Mouse (Mus musculus) myocyte (in vitro differentiated cells): ENCODE data around the gene Pmis2. TPM values are rescaled to one million over a fixed set of nuclear protein-coding genes. Genes with fewer than 3 reads are reported as not detected.

ENCODE experiments used
- H3K27me3 ChIP-seq: one replicate; pipeline ENCODE4 v1.6.1; 2011; ENCODE audit not compliant: control insufficient read depth, insufficient read depth, insufficient read length
- H3K36me3 ChIP-seq: one replicate; pipeline ENCODE4 v1.6.1; 2011; ENCODE audit not compliant: control insufficient read depth, insufficient read depth
- H3K4me2 ChIP-seq: one replicate; pipeline ENCODE4 v1.6.1; 2011; ENCODE audit warnings: low read depth, control low read depth
- H3K4me3 ChIP-seq: one replicate; pipeline ENCODE4 v1.5.1; 2011; ENCODE audit warnings: mild to moderate bottlenecking, control low read depth, moderate library complexity
- H3K79me2 ChIP-seq: one replicate; pipeline ENCODE4 v1.6.1; 2011; ENCODE audit not compliant: control insufficient read depth, insufficient read depth
- H3ac ChIP-seq: one replicate; pipeline ENCODE4 v1.6.1; 2011; ENCODE audit not compliant: control insufficient read depth, insufficient read length
- CEBPB ChIP-seq: IDR thresholded peaks from 2 replicates; pipeline ENCODE4 v1.6.1; 2011; ENCODE audit warnings: mild to moderate bottlenecking, moderate library complexity; ENCODE audit not compliant: poor library complexity, insufficient read depth, severe bottlenecking
- E2F4 ChIP-seq: IDR thresholded peaks from one replicate; pipeline ENCODE4 v1.6.1; 2011; ENCODE audit warnings: mild to moderate bottlenecking, control low read depth, moderate library complexity; ENCODE audit not compliant: insufficient read depth
- MAX ChIP-seq: IDR thresholded peaks from one replicate; pipeline ENCODE4 v1.6.1; 2011; ENCODE audit warnings: low read depth, mild to moderate bottlenecking, control low read depth
- MYOD1 ChIP-seq, 3 experiments: IDR thresholded peaks; one replicate each; pipeline ENCODE4 v1.6.1; 2011; ENCODE audit warnings: control low read depth in 2 of 3, low read depth in 2 of 3, mild to moderate bottlenecking in 2 of 3, moderate library complexity in 1 of 3; ENCODE audit not compliant: insufficient read length in 2 of 3, control insufficient read depth in 1 of 3
- MYOG ChIP-seq, 3 experiments: IDR thresholded peaks; one replicate each; pipeline ENCODE4 v1.6.1; 2011; ENCODE audit warnings: control low read depth in 2 of 3, low read depth in 2 of 3, mild to moderate bottlenecking in 2 of 3; ENCODE audit not compliant: insufficient read length in 2 of 3, control insufficient read depth in 1 of 3, insufficient read depth in 1 of 3
- POLR2A ChIP-seq: IDR thresholded peaks from one replicate; pipeline ENCODE4 v1.6.1; 2011; ENCODE audit warnings: low read depth, mild to moderate bottlenecking, control low read depth, moderate library complexity; ENCODE audit not compliant: insufficient read length
- POLR2AphosphoS2 ChIP-seq: IDR thresholded peaks from one replicate; pipeline ENCODE4 v1.6.1; 2011; ENCODE audit warnings: low read depth, control low read depth; ENCODE audit not compliant: insufficient read length
- REST ChIP-seq: IDR thresholded peaks from one replicate; pipeline ENCODE4 v1.6.1; 2011; ENCODE audit warnings: mild to moderate bottlenecking, control low read depth, moderate library complexity; ENCODE audit not compliant: insufficient read depth, insufficient read length
- SRF ChIP-seq: IDR thresholded peaks from one replicate; pipeline ENCODE4 v1.6.1; 2011; ENCODE audit warnings: low read depth; ENCODE audit not compliant: control insufficient read depth, insufficient read length
- TCF12 ChIP-seq: IDR thresholded peaks from one replicate; pipeline ENCODE4 v1.6.1; 2011; ENCODE audit warnings: mild to moderate bottlenecking, control low read depth; ENCODE audit not compliant: poor library complexity, insufficient read depth, severe bottlenecking
- TCF3 ChIP-seq: IDR thresholded peaks from one replicate; pipeline ENCODE4 v1.6.1; 2011; ENCODE audit warnings: low read depth, control low read depth; ENCODE audit not compliant: insufficient read length
- USF1 ChIP-seq: IDR thresholded peaks from one replicate; pipeline ENCODE4 v1.6.1; 2011; ENCODE audit warnings: low read depth, mild to moderate bottlenecking, control low read depth, moderate library complexity
- polyA plus RNA-seq: library from polyadenylated mRNA; unstranded; fragments of >200 nt; fragmentation: generic; extraction: Trizol; gene quantifications from one replicate; pipeline ENCODE4 v1.2.1, GENCODE M21; 2012; ENCODE audit warnings: missing spikeins

The Pmis2 gene
- not detected for polyA plus RNA-seq

DNA sequence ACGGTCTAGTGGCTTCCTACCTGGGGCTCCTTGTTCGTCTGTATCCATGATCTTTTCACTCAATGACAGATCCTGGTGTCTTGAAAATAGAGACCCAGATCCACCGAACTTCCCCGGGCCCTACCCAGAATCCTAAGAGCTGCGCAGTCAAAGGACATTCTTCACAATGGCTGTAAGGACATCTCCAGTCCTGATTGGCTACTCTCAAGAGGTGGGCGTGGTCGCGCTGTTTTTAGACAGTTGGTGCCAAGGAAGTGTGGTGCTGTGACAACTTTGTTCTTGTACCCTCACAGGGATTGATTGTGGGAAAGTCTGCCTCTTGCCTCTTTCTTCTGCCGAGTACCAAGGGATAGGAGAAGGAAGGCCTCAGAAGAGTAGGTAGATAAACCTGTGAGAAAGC, at the start of gene Pmis2:
Gene Pmis2 (minus strand): TSS at position 126 of the 400 bp plus-strand sequence.
- no peaks in the 10 kb centered on the region for H3K79me2 ChIP-seq
- H3K4me3 ChIP-seq = no peak within 1 kb of the TSS
- TF ChIP-seq REST (no peak), USF1 (no peak), POLR2AphosphoS2 (no peak), CEBPB (no peak), MAX (no peak), SRF (no peak), POLR2A (no peak), TCF3 (no peak), E2F4 (no peak), MYOG (IDR thresholded peaks at IDR 0.05; ENCODE audit: control insufficient read depth in 1 of 3, insufficient read depth in 1 of 3, insufficient read length in 2 of 3, low read depth in 2 of 3) (no peak), MYOD1 (IDR thresholded peaks at IDR 0.05; ENCODE audit: control insufficient read depth in 1 of 3, insufficient read length in 2 of 3, low read depth in 2 of 3) (no peak), TCF12 (no peak)
- peaks cover 20% of the 10 kb centered on the region for H3K27me3 ChIP-seq
- H3K36me3 ChIP-seq = no peaks in the 10 kb centered on the region
- H3ac ChIP-seq = no peak within 1 kb of the TSS
- no peak within 1 kb of the TSS for H3K4me2 ChIP-seq

DNA sequence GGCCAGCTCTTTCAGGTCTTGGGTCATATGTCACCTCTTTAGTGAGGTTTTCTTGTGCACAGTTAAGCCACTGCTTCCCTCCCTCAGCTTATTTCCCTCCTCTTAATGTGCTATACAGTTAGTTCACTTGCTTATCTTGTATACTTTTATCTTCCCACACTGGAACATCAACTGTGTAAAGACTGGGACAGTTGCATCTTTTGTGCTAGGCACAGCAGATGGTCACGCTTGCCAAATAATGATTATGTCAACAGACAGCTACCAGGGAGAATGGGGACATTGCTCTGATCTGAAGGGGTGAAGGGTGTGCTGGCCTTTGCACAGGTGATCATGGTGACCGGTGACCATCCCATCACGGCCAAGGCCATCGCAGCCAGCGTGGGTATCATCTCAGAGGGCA, 48.3 kb upstream of the Pmis2 start:
- Histone ChIP-seq H3K4me2 (no peak overlapping the region), H3ac (no peak overlapping the region), H3K79me2 (no peaks in the 10 kb centered on the region), H3K4me3 (no peak overlapping the region), H3K36me3 (no peaks in the 10 kb centered on the region), H3K27me3 (peaks cover 61% of the 10 kb centered on the region)
- TF ChIP-seq SRF (no peak), MYOG (IDR thresholded peaks at IDR 0.05; ENCODE audit: control insufficient read depth in 1 of 3, insufficient read depth in 1 of 3, insufficient read length in 2 of 3, low read depth in 2 of 3) (no peak), MYOD1 (IDR thresholded peaks at IDR 0.05; ENCODE audit: control insufficient read depth in 1 of 3, insufficient read length in 2 of 3, low read depth in 2 of 3) (no peak), CEBPB (no peak), REST (no peak), POLR2A (no peak), USF1 (no peak), POLR2AphosphoS2 (no peak), MAX (no peak), TCF3 (no peak), TCF12 (no peak), E2F4 (no peak)

DNA sequence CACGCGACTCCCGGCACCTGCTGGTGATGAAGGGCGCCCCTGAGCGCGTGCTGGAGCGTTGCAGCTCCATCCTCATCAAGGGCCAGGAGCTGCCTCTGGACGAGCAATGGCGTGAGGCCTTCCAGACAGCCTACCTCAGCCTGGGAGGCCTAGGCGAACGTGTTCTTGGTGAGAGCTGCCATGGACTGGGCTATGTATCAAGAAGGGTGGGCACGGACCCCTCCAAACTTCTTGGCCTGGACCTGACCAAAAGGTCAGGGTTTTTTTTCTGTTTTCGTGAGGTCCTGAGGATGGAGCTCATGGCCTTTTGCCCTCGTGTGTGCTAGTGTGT, 46.3 kb upstream of the Pmis2 start:
- Histone ChIP-seq H3K36me3 (no peaks in the 10 kb centered on the region), H3K27me3 (peaks cover 73% of the 10 kb centered on the region), H3K79me2 (no peaks in the 10 kb centered on the region), H3K4me3 (no peak overlapping the region), H3ac (no peak overlapping the region), H3K4me2 (no peak overlapping the region)
- TF ChIP-seq REST (no peak), MAX (no peak), POLR2A (no peak), CEBPB (no peak), TCF12 (no peak), SRF (no peak), E2F4 (no peak), TCF3 (no peak), MYOG (IDR thresholded peaks at IDR 0.05; ENCODE audit: control insufficient read depth in 1 of 3, insufficient read depth in 1 of 3, insufficient read length in 2 of 3, low read depth in 2 of 3) (no peak), USF1 (no peak), POLR2AphosphoS2 (no peak), MYOD1 (IDR thresholded peaks at IDR 0.05; ENCODE audit: control insufficient read depth in 1 of 3, insufficient read length in 2 of 3, low read depth in 2 of 3) (no peak)

DNA sequence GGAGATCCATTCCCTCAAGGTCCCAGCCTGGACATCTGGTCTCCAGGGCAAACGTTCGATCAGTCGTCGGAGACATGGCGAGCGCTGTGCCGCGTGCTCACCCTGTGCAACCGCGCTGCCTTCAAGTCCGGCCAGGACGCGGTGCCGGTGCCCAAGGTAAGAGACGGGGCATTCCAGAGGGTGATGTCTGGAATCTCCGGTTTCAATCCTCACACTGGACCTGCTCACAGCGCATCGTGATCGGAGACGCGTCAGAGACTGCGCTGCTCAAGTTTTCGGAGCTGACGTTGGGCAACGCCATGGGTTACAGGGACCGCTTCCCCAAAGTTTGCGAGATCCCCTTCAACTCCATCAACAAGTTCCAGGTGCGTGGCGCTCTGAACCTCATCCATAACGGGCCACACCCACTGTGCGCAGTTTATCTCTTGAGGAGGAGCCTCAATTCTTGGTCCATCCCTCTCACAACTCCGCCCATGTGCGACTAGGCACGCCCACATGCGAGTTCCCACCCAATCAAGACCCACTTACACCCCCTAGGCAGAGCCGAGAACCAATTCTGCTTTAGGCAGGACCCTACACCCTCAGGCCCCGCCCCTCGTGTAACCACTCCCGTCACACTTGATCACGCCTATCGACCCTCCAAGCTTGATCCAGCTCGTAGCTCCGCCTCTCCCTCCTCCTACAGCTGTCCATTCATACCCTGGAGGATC, 45.8 kb upstream of the Pmis2 start:
- H3K36me3 ChIP-seq = no peaks in the 10 kb centered on the region
- no peaks in the 10 kb centered on the region for H3K79me2 ChIP-seq
- TF ChIP-seq MAX (no peak), MYOD1 (IDR thresholded peaks at IDR 0.05; ENCODE audit: control insufficient read depth in 1 of 3, insufficient read length in 2 of 3, low read depth in 2 of 3) (no peak)
- H3K27me3 ChIP-seq = peaks cover 78% of the 10 kb centered on the region
- no peak overlapping the region for H3K4me3 ChIP-seq
- H3K4me2 ChIP-seq = no peak overlapping the region
- no peak overlapping the region for H3ac ChIP-seq

DNA sequence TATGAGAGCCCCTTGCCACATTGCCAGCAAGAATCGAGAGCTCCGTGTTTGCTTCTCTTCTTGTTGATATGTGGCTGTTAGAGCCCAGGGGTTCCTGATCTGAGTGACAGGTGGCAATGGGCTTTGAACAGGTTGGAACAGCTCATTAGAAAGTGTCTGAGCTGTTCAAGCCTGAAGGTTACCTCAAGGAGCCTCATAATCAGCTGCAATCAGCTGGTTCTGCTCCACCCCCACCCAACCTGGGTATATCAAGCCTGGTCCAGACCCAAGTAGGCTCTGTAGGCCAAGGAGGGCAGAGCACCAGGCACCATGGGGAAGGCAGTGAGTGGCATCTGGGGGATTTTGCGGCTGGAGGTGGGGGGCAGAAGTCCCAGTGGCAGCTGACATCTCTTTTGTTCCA, 40.5 kb upstream of the Pmis2 start, which contains the start of gene Atp4a:
Gene Atp4a (plus strand): TSS at position 268 of the 400 bp plus-strand sequence.
- Histone ChIP-seq H3K4me3 (no peak within 1 kb of the TSS), H3K79me2 (no peaks in the 10 kb centered on the region), H3K27me3 (peaks cover 65% of the 10 kb centered on the region), H3K36me3 (no peaks in the 10 kb centered on the region), H3K4me2 (no peak within 1 kb of the TSS), H3ac (no peak within 1 kb of the TSS)
- TF ChIP-seq REST (no peak), MYOD1 (IDR thresholded peaks at IDR 0.05; ENCODE audit: control insufficient read depth in 1 of 3, insufficient read length in 2 of 3, low read depth in 2 of 3) (no peak), POLR2A (no peak), E2F4 (no peak), USF1 (no peak)
